Mouse (Mus musculus): Measurements from ENCODE around the gene Magel2. TPM values are rescaled to one million over a fixed set of nuclear protein-coding genes. Genes with fewer than 3 reads are reported as not detected.

The Magel2 gene
- total RNA-seq (2023), result not detected

DNA sequence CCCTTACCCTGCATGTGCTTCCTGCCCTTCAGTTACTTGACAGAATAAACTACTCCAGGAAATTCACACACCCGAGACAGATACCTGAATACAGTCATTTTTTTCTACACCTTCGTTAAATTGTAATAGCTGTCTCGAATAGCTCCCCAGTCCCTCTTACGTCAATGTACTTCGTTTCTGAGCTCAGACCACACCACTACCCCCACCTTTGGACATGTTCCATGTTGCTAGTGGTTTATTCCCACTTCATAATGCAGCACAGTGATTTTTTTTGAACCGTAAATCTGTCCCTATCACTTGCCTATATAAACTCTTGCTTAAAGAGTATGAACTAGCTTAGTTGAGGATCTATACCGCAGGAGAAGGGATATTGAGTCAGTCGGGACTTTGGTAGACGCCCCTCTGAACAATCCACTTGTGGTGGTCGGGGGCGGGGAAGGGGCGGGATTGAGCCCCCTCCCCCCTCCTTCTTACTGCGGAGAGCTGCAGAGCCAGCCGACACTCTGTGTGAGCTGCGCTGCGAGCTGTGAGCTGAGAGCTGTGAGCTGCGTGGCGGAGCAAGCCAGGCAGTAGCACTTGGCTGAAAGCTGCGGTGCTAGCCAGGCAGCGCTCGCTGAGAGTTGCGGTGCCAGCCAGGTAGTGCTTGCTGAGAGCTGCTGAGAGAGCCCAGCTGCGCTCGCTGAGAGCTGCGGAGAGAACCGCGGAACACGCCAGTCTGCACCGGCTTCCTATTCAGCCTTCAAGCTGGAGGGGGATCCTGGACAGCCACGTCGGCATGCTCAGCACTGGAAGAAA, at the start of gene Magel2:
TSS of gene Magel2 (plus strand) at position 501 of the 795 bp plus-strand sequence.

DNA sequence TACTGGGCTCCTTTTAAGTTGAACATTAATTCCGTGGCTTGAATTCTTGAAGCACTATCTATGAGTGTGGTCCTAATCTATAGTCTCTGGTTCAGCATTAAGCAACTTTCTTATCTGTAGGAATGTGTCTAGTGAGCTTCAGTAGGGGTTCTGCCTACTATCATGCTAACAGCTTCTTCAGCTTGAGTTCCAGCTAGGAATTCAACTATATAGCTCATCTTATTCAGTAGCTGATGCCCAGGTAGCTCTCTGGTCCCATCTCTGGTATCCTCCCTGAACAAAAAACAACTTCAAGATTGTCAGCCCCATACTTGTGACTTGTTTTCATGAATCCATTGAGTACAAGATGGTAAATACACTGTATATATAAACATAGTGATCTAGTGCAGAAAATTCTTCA, 30.5 kb upstream of the Magel2 start, which contains the start of gene Ndn:
TSS of gene Ndn (plus strand) at position 301 of the 400 bp plus-strand sequence.

GRCm38 (mm10) chr7:62419493-62420360, 42.9 kb downstream of the Magel2 start, which contains the start of gene Mkrn3:
TSS of gene Mkrn3 (minus strand) at chr7:62420139.

Other genes starting within 250 kb of the Magel2 start
- gene Ndn, start 30.4 kb upstream of the Magel2 start, total RNA-seq (2023), result 0.15 TPM
- not detected for gene Mkrn3, start 43.1 kb downstream of the Magel2 start, total RNA-seq (2023)
- 0.35 TPM for gene Peg12, start 87.5 kb downstream of the Magel2 start, total RNA-seq (2023)

Measured in CD4-positive naive resting alpha-beta T cell, adult 57 days (primary cell).